Mouse (Mus musculus): ENCODE measurements around the gene Ggact.

Gene Ggact

DNA sequence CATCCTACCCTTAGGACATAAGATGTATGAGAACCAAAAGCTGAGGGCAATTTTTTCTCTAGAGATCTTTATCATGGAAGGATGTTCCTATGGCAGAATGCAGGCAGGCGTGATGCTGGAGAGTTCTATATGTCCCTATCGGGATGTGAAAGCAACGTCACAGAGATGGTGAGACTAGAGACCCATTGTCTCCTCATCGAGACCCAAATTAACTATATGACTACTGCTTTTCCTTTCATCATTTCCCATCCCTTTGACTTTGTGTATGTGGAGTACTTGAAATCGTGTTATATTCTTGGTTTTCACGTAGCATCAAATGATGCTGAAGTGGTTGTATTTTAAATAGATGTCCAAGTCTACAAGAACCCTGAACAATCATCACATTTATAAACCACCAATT is at the start of gene Ggact:
TSS of gene Ggact (minus strand) at position 101 of the 400 bp plus-strand sequence.
- DNase-seq (ENCODE audit: low read depth, low spot score): no peak

DNA sequence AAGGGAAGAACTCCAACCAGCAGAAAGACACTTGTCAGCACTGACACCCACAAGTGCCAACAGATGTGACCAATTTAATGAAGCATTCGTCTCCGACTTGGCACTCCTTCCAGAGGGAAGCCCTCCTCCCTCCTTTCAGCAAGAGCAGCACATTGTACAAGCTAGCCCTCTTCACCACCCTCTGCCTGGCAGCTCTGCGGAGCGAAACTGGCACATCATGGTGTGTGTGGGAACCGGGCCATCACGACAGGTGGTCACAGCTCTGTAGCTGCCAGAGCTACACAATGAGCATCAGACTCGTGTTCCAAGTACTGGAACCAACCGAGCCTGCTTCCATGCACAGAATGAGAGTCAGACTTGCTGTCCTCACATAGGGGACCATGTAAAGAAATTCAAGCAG is 44.4 kb upstream of the Ggact start:
- no peak for DNase-seq (ENCODE audit: low read depth, low spot score)

DNA sequence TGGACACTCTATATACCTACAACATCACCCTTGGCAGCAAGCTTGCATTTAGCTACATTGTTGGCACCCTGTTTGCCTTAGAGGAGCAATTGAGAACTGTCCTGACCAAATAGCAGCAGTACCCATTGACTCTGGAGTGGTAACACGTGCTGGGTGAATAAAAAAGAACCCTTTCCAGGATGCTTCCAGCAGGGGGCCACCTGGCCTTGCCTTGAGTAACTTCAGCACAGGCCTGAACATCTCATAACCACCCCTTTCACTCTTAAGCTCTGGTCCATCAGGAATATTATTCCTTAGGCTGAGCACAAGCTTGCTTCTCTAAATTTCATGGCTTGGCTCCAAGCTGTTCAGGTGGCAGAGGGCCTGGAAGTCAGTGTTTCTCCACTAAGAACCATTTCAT is 39.8 kb upstream of the Ggact start:
- peak; percentile 60 for DNase-seq (ENCODE audit: low read depth, low spot score)

DNA sequence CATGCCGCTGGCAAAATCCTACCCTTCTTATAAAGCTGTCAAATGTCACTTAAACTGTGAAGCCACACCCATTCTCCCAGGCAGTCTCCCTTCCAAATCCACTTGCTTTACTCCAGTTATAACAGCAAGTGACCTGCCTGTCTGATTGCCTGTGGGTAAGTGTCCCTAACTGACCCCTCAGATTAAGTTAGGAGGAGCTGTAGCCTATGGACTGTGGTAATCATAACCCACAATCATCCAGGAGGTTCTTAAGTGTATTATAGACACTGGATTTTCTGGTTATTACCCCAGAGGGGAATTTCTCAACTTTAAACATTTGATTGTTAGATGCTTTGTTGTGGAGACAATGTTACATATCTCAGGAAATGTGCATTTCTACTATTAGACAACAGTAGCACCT is 39.0 kb upstream of the Ggact start:
- DNase-seq (ENCODE audit: low read depth, low spot score): no peak

DNA sequence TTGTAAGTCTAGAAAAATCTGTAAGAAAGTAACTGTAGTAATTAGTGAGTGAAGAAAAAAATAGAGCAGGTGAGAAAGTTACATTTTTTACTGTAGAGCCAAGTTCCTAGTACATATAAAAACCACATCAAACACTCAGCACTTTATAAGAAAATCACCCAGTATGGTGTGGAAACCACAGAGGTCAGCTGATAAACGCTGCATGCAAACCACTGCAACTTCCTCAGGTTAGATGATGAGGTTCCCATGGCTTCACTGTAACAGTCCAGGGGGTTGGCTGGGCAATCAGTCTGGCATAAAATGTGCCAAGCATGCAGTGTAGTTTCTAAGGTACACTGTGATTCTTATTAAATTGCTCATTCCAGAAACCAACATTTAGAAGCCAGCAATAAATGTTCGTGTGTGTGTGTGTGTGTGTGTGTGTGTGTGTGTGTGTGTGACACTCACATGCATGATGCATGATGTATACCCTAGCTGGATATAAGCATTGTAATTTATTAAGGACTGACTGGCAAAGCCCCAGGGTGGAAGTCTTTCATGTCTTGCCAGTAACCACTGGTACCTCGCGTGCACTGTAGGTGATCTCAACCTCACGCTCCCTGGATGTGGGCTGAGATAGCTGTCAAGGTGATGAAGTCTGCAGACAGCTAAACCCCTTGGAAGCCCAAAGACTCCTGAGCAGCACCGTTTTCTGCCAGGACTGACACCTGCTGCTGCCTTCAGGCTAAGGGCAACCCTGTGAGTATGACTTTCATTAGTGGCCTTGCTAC is 38.3 kb upstream of the Ggact start:
- DNase-seq (ENCODE audit: low read depth, low spot score): no peak

DNA sequence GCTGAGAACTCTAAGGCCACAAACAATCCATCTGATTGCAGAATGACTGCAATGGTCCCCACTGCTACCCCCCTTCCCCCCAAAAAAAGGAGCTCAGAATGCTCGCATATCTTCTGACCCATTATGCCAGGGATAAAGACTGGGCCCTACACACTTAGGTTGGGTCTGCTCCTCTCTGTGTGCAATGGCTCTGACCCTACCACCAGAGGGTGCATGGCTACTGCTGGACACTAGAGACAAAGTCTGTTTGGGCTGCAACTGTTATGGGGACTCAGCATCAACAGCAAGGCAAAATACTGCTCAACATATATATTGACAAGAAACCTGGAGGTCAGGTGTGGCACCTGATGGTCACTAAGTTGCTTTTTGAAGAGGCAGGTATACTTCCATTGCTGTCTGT is 37.4 kb upstream of the Ggact start:
- DNase-seq (ENCODE audit: low read depth, low spot score): peak; percentile 32

DNA sequence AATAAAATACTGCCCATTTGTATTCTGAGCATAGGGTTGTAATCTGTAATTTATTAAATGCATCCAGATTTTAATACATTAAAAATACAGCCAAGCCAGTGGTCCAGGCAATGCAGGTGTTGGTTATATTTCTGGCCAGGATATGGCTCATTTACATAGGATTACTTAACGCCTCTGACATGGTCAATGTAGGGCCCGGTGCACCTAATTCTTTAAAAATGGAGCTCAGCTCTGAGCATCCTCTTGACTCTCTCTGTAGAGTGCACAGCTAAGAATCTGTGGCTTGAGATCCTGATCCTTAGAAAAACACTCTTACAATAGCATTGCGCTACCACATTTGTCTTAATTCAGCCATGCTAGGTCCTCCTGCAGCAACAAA is 29.9 kb upstream of the Ggact start:
- no peak for DNase-seq (ENCODE audit: low read depth, low spot score)

DNA sequence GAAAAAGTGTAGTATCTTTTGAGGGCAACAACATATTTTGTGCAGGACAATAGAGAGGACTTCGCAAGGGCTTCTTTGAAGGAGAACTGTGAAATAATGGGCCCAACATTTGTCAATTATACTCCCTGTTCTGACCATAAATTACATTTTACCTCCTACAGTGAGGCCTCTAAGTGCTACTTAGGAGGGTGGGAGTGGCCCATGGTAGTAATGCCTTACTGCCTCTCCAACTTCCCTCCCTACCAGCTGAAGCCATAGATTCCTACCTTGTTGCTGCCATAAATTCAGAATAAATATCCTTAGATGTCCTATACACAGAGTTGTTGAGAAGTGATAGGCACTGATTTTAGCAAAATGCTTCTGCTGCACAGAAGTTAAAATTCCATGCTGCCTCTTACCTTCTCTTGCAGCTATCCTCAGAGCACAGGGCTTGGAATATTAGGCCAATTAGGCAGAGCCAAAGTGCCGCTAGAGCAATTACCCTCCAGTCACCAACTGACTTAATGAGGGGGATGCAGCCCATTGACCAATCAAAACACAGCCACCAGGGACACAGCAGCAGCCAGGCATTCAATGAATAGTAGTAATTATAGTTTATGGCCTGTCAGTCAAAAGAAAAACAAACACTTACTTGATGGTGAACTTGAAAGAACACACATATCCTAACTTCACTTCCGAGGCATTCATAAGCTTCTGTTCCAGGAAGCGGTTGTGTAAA is 29.4 kb upstream of the Ggact start:
- DNase-seq (ENCODE audit: low read depth, low spot score): no peak

DNA sequence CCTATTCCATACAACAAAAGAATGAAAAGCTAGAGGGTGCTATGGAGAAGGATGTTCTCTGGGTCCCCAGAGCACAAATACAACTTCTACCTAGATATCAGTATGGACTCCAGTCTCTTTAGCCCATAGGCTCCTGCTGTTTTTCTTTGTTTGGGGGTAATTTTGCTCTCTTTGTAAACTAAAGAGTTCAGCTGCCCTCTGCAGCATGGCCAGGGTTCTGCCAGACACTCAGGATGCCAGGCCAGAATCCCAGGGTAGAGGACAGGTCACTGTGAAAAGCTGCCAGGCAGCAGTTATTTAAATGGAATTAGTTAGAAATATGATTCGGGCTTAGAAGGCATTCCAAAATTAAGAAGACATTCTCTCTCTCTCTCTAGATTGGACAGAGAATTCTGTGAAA is 22.9 kb upstream of the Ggact start:
- DNase-seq (ENCODE audit: low read depth, low spot score): no peak

DNA sequence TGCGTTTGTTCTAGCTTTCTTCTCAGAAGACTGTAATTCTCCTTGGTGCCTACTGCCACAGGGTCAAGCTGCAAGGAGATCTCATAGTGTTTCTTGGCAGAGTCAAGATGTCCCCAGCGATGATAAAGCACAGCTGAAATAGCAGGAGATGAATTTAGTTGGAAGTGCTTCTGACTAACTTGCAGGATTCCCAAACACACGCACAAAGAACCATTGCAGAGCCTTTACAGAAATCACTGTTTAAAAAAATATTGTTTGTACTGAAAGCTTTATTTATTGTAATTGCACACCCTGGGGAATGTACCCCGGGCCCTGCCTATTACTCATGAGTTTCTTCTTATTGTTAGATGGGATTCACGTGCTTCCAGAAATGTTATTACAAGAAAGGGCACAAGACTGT is 6.5 kb upstream of the Ggact start:
- no peak for DNase-seq (ENCODE audit: low read depth, low spot score)

DNA sequence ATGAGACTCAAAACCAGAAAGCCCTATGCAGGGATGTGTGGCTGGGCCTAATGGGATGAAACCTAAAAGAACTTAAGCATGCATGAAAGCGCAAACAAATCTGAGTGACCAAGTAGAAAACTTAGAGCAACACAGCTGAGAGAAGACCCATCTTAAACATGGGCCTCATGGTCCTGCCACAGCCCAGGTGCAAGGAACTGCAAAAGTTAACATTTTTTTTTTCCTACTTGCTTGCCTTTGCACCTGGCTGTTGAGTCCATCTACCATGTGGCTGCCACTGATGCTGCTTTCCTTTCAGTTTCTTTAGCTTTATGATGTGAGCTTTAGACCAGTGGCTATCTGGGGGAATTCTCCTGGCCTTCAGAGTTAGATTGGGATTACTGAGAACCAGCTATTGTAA is 4.1 kb upstream of the Ggact start:
- DNase-seq (ENCODE audit: low read depth, low spot score): peak; percentile 73

DNA sequence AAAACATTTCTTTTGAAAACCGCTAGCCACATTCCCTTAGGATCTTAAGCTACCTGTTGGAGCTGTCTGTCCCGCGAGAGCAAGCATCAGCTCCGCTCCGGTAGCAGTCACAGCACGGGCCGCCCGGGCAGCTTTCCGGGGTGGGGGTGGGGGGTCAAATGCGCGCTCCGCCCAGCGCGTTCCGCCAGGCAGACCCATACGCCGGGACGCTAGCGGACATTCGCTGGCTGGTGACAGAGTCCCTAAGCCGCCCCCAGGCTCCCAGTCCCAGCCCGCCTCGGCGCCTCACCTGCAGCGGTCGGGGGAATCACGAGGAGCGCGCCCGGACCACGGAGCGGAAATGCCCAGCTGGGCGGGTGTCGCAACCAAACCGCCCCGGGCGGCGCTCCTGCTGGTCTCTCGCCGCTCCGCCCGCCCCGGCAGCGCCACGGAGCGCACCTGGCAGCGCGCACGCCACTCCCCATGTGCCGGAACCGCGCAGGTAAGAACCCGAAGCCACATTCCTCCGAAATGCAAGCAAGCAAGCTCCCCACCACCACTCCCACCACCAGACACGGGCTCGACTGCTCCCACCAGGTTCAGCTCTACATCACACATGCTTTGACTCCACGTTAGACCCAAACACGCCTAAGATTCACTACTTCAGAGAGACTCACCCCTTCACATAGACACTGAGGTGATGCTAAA is 602 bp downstream of the Ggact start:
- DNase-seq (ENCODE audit: low read depth, low spot score): peak; percentile 93

DNA sequence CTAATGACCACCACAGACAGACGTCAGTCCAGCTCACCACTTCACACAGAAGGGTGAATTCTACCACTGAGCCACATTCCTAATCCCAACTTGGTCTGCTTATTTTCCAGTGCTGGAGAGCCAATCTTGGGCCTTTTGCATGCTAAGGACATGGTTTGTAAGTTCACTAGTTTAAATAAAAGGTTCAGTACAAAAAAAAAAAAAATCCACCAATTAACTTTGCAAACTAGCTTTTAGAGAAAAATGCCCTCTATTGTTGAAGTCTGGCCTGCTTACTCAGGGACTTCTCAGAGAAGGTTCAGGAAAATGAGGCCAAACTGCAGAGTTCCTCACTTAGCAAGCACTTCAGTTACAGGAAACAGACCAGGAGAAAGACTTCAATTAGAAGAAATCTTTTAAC is 1.4 kb downstream of the Ggact start:
- peak; percentile 58 for DNase-seq (ENCODE audit: low read depth, low spot score)

DNA sequence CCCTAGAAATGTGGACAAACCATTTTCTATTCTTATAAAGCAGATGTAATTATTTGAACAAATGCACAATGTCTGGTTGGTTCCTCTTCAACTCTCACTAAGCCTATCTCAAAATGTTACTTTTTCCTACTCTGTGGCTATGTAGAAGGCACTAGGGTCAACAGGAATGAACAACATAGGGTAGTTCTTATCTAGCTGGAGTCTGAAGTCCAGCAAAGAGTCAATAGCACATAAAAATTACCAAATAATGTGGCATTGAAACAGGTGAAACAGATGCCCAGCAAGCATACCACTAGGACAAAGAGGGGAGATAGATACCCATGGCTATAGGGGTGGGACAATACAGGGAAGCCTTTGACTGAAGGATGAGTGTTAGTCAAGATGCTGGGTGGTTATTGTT is 2.3 kb downstream of the Ggact start:
- DNase-seq (ENCODE audit: low read depth, low spot score): no peak

DNA sequence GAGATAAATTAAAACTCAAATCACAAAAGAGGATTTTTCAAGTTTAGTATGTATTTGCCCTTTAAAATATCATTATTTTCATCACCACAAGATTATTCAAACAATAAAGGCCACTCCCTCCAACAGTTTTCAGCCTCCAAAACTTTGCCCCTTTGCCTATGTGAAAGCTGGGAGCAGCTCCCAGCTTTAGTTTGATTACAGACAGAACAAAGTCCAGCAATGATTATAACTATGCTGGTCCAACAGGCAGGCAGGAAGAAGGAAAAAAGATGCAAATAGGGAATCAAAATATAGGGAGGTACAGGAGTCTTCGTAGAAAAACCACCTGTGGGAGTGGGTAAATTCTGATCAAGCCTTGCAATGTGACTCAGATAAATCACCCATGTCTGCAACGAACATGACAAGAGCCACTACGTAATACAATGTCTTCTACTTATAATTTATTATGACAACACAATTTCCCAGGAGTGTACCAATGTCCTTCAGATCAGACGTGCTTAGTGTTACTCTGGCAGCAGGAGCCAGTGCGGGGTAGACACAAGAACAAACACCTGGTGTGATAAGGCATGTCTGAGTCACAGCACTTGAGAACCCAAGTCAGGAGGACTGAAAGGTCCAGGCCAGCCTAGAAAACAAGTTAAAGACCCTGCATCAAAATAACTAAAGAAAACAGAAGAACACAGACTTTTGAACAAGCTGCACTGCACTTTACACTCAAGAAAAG is 4.0 kb downstream of the Ggact start:
- no peak for DNase-seq (ENCODE audit: low read depth, low spot score)

DNA sequence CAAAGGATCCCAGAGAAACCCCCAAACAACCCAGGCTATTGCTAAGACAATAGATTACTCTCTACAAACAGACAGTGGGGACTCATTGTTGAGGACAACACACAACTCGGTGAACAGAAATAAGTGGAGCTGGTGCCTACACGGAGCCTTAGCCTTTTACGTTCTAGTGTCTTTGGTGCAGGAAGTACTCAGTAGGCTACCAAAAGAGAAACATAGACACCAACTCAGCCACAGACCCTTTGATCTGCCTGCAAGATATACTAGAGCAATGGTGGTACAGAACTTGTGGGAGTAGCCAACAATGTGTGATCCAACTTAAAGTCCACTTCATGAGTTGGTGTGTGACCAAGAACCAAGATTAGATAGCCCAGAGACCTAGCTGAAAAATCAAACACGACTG is 5.5 kb downstream of the Ggact start:
- DNase-seq (ENCODE audit: low read depth, low spot score): no peak

DNA sequence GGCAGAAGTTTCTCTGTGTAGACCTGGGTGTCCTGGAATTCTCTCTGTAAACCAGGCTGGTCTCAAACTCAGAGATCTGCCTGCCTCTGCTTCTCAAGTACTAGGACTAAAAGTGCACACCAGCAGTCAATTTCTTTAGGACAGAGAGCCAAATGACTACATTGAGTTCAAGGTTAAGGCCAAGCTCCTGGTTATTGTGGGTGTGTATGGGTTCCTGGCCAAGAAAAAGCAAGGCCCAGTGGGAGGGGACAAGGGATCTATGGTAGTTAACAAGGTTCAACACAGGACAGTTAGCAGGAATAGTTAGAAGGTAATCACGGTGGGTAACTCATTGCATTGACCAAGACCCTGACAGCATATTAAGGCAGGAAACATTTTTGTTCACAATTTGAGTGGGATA is 8.6 kb downstream of the Ggact start:
- no peak for DNase-seq (ENCODE audit: low read depth, low spot score)

DNA sequence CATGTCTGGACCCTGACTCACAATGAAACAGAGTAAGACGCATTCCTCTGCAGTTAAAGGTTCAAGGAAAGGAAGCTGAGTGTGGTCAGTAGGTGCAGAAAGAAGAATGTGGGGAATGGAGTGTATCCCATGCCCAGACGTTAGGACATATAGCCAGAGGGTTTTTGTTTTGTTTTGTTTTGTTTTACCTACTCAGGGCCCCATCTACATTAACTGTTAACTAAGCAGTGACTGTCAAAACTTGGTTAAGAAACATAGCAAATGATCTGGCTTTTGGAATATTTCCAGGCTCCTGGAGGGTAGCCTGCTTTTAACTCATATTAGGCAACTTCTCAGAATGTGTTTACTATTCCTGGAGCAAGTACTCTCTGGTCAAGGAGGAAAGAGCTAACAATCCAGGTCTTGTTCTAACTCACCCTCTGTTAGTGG is 9.6 kb downstream of the Ggact start:
- no peak for DNase-seq (ENCODE audit: low read depth, low spot score)

DNA sequence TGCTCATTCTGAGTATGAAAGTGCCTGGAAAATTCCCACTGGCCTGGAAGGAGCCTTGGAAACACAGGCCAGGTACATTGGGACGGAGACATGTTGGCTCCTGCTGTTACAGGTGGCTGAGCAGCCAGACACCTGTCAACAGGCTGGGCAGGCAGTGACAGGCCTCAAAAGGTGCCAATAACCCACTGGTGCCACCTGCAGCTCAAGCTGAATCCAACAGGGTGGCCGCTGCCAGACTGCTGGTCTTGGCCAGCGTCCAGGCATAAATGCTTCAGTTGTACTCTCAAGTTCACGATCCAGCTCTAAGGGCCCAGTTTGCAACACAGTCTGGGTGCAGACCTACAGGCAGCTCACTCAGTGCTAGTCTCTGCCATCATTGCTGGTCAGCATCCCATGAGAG is 10.7 kb downstream of the Ggact start:
- peak; percentile 26 for DNase-seq (ENCODE audit: low read depth, low spot score)

DNA sequence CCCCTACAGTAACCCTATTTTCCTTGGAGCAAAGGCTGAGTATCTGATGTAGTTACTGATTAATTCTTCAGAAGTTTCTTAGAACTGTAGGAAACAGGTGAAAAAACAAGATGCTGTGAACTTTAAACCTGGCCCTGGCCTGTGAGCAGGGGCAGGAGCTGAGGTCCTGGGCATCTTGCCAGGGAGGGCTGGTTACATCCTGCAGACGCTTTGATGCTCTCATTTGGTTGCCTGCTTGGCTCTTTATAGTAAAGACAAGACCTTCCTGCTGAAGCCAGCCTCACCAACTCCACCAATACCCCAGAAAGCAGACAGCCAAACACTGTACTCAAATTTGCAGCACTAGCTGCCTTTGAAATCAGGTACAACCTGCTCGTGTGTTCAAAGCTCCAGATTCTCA is 11.4 kb downstream of the Ggact start:
- DNase-seq (ENCODE audit: low read depth, low spot score): no peak

DNA sequence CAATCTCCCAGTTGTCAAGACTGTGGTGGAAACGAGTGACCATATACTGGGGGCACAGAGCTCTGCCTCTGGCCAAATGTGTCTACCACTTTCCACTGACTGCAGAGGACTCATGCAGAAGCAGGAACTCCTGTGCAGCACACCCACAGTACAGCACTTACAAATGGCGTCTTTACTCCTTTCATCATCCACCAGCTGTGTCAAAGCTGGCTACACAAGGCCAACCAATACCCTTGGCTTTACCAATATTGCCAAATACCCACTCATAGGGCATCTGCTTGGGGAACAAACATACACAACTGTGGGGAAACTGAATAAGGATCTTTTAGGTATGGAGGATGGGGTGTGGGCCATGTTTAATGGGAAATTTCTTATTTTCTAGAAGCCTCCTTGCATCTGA is 11.8 kb downstream of the Ggact start:
- DNase-seq (ENCODE audit: low read depth, low spot score): no peak

DNA sequence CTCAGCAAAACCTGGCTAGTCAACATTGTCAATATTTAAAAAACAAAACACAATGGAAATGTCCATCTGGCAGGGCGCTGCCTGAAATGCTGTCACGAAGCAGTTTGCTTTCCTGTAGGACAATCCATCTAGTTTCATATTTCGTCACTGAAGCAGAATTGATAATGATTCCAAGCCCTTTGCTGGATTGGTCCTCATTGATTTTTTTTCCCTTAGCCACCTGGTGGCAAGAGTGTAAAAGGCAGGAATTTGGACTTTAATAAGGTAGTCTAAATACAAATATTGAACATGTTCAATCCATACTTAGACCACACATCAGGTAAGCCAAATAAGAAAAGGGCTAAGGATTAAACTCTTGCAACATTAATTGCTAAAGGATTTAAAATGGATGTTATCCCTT is 12.4 kb downstream of the Ggact start:
- DNase-seq (ENCODE audit: low read depth, low spot score): no peak
